Mouse (Mus musculus) splenic B cell, adult 2 months (primary cell): Measurements from ENCODE around the gene Gm17949.

Experiments used
- DNase-seq: peaks from one replicate; pipeline ENCODE4 v3.0.0-alpha.2; 2011; ENCODE audit warnings: low read depth, low spot score
- H3K27me3 ChIP-seq: 2 replicates; pipeline ENCODE4 v1.6.1; 2012; ENCODE audit warnings: mild to moderate bottlenecking, low read length, moderate library complexity, mixed read lengths; ENCODE audit not compliant: control insufficient read depth, poor library complexity, insufficient read depth, severe bottlenecking
- H3K36me3 ChIP-seq: 2 replicates; pipeline ENCODE4 v1.6.1; 2012; ENCODE audit warnings: mild to moderate bottlenecking, low read length, moderate library complexity, mixed read lengths; ENCODE audit not compliant: control insufficient read depth, poor library complexity, insufficient read depth, severe bottlenecking

Gene Gm17949

DNA sequence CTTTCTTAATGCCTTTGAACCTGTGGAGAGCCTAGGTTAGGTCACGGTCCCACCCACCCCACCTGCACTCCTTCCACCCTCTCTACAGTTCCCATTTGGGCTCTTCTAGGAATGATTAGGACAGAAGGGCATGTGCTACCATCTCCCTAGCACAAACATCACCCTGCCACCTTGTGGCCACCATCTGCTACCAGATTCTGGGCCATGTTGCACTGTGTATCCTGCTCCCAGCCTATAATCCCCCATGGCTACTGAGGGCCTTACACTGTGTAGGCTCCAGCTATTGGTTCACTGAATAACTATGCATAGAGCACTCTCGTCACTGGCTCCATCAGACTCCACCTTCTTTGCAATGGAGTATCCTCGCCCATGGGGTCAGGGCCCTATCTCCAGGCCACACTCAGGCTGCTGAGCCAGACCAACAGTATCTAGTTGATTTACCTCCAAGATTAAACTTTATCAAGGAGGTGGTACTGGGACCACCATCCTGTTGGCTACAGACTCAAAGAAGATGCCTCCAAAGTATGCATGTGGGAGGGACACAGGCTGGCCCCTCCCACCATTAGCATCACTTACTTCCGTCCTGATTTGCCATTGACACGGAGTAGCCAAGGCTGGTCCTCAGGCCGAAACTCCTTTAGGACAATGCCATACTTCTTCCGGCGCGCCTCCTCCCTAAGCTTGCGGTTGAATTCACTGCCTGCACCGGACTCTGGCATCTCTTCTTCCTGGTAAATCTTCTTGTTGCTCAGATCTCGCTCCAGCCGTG is 3.9 kb upstream of the Gm17949 start:
- Histone ChIP-seq H3K27me3 (no peaks in the 10 kb centered on the region), H3K36me3 (peaks cover 6% of the 10 kb centered on the region)
- DNase-seq = peak; percentile 26

DNA sequence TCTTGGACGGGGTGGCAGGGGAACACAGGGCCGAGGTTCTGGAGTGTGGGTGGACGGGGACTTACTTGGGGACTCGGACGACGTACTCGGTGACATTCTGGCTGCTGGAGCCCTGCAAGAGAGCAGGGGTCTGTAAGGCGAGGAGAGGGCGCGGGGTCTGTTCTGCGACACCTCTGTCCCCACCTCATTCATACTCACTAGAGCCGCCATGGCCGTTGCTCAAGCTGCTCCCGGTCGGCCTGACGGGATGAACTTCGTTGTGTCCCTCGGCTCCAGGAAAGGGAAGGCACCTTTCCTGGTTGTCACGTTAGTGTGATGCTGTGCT is 396 bp upstream of the Gm17949 start:
- no peaks in the 10 kb centered on the region for H3K27me3 ChIP-seq
- DNase-seq = no peak

DNA sequence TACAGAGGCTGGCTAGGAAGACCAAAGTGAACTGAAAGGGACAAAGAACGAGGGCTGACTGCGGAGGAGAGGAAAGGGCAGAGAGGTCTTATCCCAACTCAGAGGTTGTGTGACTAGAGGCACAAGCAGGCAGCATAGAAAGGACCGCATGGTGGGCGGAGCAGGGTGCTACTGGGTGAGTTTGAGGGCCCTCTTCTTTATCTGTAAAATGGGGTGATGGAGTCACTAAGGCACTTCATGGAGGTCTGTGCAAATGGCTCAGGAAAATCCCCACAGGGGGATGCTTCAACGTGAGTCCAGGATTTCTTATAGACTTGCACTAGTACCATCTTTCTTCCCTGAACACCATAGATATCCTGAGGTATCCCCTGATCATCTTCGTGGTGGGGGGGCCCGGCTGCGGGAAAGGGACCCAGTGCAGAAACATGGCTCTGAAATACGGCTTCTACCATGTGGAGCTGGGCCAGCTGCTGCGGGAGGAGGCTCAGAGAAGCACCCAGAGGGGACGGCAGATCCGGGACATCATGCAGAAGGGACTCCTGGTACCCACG is 1.1 kb downstream of the Gm17949 start:
- no peaks in the 10 kb centered on the region for H3K27me3 ChIP-seq
- no peak for DNase-seq

More for the DNA sequence above, 396 bp upstream of the Gm17949 start:
- H3K36me3 ChIP-seq = peaks cover 2% of the 10 kb centered on the region

DNA sequence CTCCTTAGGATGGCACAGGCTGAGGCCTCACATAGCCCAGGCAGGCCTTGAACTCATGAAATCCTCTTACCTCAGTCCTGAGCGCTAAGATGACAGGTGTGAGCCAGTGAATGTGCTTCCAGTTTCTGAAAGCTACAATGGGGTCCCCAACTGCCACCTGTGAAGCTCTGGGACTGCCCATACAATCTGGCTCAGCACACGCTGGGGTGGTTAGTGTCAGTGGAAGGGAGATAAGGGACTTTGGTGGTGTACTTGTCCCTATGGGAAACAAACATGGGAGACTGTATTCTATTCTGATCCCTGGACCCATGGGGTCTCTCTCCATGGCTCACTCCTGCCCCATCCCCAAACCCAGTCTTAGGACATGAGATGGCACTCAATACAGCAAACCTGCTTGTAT is 8.4 kb downstream of the Gm17949 start:
- no peak for DNase-seq
- Histone ChIP-seq H3K27me3 (no peaks in the 10 kb centered on the region), H3K36me3 (peaks cover 17% of the 10 kb centered on the region)

More for the DNA sequence above, 1.1 kb downstream of the Gm17949 start:
- H3K36me3 ChIP-seq = 0 out of 2 replicates have a peak, but pooled peaks cover under 1% of the 10 kb centered on the region

DNA sequence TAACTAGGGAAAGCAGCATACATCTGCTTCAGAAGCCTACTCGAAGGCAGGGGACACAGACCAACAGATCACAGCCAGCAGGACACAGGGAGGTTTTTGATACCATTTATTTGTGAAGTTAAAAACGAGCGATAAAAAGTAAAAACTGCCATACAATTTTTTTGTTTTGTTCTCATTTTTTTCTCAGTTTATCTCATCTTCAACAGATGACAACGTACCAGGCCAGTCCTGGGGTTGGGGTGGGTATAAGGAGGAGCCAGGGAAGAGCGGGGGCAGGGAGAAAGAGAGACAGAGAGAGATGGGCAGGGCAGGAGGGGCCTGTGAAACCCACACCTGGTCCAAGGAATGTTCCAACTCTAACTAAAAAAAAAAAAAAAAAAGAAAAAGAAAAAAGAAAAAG is 9.7 kb downstream of the Gm17949 start:
- H3K27me3 ChIP-seq = no peaks in the 10 kb centered on the region
- peaks cover 21% of the 10 kb centered on the region for H3K36me3 ChIP-seq
- no peak for DNase-seq

DNA sequence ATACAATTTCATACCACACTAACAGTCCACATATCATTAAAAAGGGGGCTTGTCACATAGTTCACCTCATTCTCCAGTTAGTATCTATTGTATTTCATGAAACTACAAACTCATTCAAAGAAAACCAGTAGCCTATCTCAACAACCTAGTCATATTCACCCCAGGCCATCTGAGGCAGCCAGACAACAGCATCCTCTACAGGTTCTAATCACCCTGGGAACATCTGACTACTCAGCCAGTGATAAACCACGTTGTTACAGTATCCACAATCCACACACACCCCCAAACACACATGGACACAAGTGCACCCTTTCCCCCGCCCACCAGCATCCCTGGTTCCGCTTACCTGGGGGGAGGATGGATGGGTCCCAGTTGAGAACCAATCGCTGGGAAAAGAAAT is 16.2 kb downstream of the Gm17949 start:
- H3K27me3 ChIP-seq = no peaks in the 10 kb centered on the region
- DNase-seq = no peak

DNA sequence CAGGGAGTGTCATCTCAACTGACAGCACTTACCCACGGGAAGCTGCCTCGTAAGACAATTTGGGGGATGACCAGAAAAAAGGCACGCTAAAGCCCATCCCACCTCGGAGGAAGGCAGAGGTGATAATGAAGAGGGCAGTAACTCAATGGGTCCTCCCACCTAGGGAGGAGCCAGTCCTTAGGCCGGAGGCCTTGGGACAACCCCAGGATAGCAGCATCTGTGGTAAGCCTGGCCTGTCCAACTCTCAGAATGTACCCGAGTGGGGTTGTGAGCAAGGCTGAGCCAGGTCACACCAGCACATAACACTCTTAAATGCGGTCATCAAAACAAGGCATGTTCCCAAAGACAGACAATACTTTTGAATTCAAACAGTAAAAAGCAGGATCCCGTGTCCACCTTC is 18.4 kb downstream of the Gm17949 start:
- Histone ChIP-seq H3K27me3 (no peaks in the 10 kb centered on the region), H3K36me3 (peaks cover 8% of the 10 kb centered on the region)
- DNase-seq = no peak

More for the DNA sequence above, 16.2 kb downstream of the Gm17949 start:
- peaks cover 24% of the 10 kb centered on the region for H3K36me3 ChIP-seq

DNA sequence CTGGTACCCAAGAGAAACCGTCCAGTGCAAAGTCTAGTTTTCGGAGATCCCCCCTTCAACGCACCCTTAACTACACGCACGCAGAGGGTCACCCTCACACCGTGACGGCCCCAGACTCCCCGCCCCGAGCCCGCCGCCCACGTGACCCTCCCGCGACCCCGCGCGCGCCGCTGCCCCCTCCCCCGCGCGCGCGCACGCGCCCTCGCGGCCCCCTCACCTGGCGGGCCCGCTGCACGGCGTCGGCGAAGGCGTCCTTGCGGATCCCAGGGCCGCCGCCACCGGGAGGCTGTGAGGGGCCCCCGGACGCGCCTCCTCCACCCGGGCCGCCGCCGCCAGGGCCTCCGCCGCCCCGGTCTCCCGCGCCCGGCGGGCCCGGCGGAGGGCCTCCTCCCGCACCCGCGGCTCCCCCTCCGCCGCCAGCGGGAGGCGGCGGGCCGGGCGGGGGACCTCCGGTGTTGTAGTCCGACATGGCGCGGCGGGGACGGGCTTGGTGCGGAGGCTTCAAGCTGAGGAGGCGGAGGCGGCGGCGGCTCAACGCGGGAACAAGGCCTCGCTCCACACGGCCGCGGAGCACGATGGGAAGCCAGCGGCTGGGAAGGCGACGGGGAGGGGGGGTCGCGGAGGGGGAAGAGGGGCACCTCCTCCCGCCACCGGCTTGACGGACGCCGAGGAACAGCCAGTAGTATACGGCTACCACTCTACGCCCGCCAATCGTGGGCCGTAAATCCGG is 19.8 kb downstream of the Gm17949 start, which contains the start of gene Khsrp:
TSS of gene Khsrp (minus strand) at position 592 of the 730 bp plus-strand sequence.
- Histone ChIP-seq H3K27me3 (no peaks in the 10 kb centered on the region), H3K36me3 (peaks cover 4% of the 10 kb centered on the region)
- DNase-seq = peak; percentile 47

DNA sequence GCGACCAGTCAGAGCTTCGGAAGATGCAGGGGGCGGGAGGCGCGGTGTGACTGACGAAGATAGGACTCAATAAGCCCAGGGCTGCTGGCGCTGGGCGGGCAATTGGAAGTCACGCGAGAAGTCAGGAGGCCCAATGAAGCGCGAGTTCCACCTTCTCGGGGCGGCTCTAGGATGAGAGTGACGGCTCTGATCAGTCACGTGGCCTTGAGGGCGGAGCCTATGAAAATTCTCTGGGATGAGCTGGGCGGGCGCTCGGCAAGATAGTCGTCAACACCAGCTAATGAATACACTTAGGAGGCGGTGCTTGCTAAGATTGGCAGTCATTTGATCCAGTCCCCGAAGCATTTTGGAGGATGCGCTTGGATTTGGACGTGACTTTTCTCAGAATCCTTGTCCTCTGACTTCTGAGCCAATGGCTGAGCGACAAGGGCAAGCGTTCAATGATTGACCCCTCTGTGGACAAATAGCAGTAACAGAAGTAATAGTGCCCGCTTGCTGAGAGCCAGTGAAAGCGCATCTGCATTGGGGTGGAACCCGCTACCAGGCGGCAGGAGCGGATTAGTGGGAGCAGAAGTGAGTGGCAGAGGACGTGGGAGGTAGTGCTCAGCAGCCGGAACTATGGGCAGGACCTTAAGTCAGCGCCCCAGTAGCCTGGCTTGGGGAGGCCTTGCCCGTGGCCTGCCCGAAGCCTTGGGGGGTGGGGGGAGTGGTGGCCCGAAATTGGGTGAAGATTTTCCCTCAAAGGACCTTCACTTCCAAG is 20.6 kb downstream of the Gm17949 start:
- peak; percentile 100 for DNase-seq
- H3K27me3 ChIP-seq = no peaks in the 10 kb centered on the region

DNA sequence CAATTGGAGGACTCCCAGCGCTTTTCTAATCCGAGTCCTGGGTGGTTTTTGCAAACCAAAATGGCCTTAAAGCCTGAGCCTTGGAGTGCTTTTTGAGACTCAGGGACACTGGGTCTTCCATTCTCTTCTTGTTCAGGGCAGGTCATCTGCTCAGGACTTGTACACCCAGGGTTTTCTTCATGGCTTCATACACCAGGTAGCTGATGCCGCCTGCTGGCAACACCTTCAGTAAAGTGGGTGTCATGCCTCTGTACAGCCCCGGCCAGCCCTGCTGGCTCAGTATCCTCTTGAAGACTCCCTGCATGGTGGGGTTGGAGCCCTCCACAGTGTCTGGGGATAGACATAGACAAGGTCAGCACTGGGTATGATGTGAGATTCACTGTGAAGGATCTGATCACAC is 21.6 kb downstream of the Gm17949 start:
- H3K27me3 ChIP-seq = no peaks in the 10 kb centered on the region
- peak; percentile 18 for DNase-seq
- no peaks in the 10 kb centered on the region for H3K36me3 ChIP-seq

More for the DNA sequence above, 20.6 kb downstream of the Gm17949 start:
- peaks cover under 1% of the 10 kb centered on the region; the same call in 1 of the 2 replicates for H3K36me3 ChIP-seq

DNA sequence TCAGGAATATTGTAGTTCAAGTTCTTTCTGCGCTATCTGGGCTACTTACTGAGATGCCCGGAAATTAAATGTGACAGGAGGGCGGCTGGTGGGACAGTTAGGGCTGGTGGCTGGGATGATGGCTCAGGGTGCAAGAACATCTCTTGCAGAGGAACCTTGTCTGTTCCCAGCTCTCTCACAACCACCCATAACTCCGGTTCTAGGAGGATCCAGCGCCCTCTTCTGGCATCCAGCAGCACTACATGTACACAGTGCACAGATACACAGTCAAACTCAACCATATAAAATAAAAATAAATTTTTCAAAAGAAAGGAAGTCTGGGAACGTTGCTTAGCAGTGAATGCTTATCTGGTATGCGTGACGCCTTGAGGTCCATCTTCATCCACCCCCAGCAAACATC is 27.7 kb downstream of the Gm17949 start:
- Histone ChIP-seq H3K27me3 (no peaks in the 10 kb centered on the region), H3K36me3 (no peaks in the 10 kb centered on the region)
- no peak for DNase-seq

DNA sequence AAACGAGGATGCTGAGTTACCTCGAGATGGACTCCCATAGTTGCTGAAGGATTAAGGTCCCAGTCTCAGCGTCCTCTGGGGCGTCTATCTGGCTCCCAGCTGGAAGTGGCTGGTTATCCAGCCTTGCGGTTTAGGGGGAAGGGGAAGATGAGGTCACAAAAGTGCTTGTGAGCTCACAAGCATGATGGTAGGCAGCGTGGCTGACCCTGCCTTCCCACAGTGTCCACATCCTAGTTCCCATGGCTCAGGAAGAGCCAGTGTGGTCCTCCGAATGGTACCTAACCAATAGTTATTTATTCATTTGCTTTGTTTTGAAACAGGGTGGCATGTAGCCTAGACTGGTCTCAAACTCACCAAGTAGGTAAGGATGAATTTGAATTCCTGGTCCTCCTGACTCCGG is 30.3 kb downstream of the Gm17949 start, which contains the start of gene Slc25a41:
TSS of gene Slc25a41 (minus strand) at position 101 of the 400 bp plus-strand sequence.
- Histone ChIP-seq H3K27me3 (no peaks in the 10 kb centered on the region), H3K36me3 (no peaks in the 10 kb centered on the region)
- no peak for DNase-seq

DNA sequence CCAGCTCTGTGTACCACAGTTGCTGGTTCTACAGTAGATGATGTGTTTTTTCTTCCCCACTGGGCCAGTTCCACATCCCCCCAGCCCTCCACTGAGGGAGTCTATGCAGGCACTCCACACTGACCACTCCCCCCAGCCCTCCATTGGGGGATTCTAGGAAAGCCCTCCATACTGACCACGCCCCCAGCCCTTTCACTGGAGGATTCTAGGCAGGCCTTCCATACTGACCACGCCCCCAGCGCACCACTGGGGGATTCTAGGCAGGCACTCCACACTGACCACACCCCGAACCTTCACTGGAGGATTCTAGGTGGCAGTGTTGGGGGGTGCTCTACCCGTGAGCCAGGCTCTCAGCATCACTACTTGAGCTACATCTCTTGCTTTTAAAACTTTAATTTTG is 36.1 kb downstream of the Gm17949 start:
- Histone ChIP-seq H3K36me3 (no peaks in the 10 kb centered on the region), H3K27me3 (no peaks in the 10 kb centered on the region)
- DNase-seq = no peak

DNA sequence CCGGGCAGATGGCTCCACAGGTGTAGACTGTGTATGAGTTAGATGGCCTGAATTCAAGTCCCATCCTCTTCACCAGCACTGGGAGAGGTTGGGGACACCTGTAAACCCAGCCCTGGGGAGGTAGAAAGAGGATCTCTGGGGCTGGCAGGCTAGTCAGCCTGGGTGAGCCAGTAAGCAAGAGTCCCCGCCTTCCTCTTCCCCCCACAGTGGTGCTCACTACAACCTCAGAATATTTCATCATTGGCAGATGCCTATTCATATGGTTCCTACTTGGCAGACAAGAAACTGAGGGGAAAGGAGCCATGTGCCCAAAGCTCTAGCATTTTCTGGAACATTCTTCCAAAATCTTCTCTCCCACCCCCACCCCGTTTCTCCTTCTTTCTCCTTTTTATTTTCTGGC is 37.5 kb downstream of the Gm17949 start:
- Histone ChIP-seq H3K27me3 (no peaks in the 10 kb centered on the region), H3K36me3 (no peaks in the 10 kb centered on the region)
- DNase-seq = no peak
